Mouse (Mus musculus) granulocyte monocyte progenitor cell, adult 5-6 weeks (primary cell): ENCODE results near the gene Ppme1. TPM values are rescaled to one million over a fixed set of nuclear protein-coding genes. Genes with fewer than 3 reads are reported as not detected.

Experiments
- ATAC-seq: replicated peaks from 2 replicates; pipeline ENCODE4 v1.8.0; 2016; ENCODE audit warnings: mild to moderate bottlenecking, moderate TSS enrichment, inconsistent platforms; ENCODE audit not compliant: poor library complexity, severe bottlenecking
- total RNA-seq, 2 experiments: library from RNA; stranded (forward) in 1 of 2; stranded (reverse) in 1 of 2; fragments of 200-712, 200-1000 nt in 1 of 2; fragments of >200 nt in 1 of 2; fragmentation: Nextera tagmentation in 1 of 2; gene quantifications; 2 replicates each; pipeline ENCODE4 v1.2.3; 2014 to 2017

Gene Ppme1
- total RNA-seq, 2 experiments from 2014 or later = 27.0 to 71.7 TPM

- ATAC-seq = no peak
Measured at GRCm38 (mm10) chr7:100328636-100329035, 43.5 kb downstream of the Ppme1 start.

DNA sequence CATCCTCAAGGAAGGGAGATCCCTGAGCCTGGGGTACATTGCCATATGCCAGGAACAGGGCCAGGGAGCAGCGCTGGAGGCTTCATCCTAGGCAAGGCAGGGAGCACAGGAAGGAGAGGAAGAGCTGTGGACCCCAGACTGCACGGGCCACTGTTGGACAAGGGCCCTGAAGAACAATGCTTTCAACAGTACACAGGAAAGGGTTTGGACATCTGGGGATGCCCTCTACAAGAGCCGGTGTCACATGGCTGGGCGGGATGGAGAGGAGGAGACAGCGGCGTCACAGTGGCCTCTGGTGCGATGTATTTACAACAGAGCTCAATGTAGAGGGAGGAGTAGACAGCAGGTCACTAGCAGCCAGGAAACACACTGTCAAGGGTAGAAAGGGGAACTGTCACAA lies 44.6 kb downstream of the Ppme1 start:
- no peak for ATAC-seq

GRCm38 (mm10) chr7:100325482-100325881 lies 46.6 kb downstream of the Ppme1 start:
- no peak for ATAC-seq

GRCm38 (mm10) chr7:100323721-100324120 lies 48.4 kb downstream of the Ppme1 start:
- ATAC-seq = no peak

- no peak for ATAC-seq
Measured at GRCm38 (mm10) chr7:100317534-100317933, 54.6 kb downstream of the Ppme1 start.

DNA sequence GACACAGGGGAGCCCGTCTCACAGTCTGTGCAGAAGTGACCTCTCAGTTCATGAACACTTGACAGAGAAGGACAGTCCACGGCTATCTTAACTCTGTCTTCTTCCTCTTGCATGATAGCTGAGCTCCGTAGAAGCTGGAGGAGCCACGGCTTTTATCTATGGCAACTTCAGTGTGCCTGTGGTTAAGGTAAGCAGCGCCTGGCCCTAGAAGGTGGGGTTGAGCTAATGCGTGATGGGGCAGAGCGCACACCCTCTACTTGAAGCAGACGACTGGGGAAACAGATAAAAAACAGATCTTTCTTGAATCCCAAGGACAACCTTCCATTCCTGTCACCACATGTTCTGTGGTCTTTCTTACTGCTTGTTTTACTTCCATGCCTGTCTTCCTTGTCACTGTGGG lies 55.2 kb downstream of the Ppme1 start:
- ATAC-seq = no peak

GRCm38 (mm10) chr7:100312716-100313115 lies 59.4 kb downstream of the Ppme1 start:
- ATAC-seq = no peak

GRCm38 (mm10) chr7:100310290-100310689 lies 61.8 kb downstream of the Ppme1 start:
- ATAC-seq = no peak

DNA sequence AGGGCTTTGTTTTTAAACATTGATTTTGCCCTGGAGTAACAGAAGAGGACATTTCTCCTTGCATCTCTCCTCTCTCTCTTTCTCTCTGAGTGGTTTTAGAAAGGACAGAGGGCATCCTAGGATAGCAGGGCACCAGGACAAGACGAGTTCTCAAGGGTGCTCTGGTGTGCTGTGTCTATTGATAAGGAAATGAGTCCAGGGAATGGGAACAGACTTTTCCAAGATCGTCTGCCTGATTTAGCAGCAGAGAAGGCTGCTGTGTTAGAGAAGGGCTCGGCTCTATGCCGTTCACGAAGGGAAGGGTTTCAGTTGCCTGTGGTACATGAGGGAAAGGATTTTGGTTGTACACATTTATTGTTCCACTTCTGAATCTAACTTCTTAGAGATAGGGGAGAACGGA lies 62.4 kb downstream of the Ppme1 start:
- no peak for ATAC-seq

GRCm38 (mm10) chr7:100309216-100309615 lies 62.9 kb downstream of the Ppme1 start:
- no peak for ATAC-seq

DNA sequence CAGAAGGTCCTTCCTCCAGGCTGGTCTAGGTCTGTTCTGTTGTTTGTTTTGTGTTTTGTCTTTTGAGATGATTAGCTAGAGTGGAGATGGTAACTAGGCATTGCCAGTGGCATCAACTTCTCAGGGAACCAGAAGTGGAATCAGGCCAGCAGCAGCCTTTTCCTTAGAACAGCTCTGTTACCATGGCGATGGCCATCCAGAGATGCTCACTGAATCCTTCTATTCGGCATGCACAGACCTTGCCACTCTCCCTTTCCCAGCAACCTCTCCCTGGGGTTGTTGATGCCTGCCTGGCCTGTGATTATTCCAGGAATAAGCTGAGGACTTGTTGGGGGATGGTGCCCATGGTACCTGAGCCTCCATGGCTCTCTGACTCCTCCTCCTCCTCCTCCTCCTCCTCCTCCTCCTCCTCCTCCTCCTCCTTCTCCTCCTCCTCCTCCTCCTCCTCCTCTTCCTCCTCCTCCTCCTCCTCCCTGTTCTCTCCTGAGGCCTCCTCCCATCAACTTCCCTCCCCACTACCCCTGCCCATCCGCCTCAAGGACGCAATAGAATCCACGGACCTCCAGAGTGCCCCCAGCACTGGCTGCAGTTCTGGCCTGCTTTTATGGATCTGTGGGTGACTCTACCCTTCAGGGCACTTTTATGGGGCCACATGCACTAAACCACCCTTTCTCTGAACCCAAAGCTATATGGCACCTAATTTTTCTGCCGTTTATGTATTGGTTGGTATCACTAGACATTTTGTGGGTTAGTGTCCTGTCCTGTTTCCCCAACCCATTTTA lies 64.0 kb downstream of the Ppme1 start:
- ATAC-seq = no peak

DNA sequence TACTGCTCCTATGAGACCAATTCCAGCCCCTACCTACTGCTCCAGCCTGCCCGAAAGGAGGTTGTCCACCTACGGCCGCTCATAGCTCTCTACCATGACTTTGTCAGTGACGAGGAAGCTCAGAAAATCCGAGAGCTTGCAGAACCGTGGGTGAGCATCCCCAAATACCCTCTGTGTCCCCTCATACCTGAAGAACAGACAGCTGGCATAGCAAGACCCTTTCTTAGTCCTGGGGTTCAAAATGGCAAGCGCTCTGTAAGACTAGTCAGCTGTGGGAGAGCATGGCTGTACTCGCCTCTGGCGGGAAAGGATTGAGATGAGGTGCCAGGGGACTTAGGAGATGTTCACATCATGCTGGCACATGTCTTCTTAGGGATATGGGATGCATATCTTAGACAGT lies 66.2 kb downstream of the Ppme1 start:
- ATAC-seq = no peak

GRCm38 (mm10) chr7:100302316-100302715 lies 69.8 kb downstream of the Ppme1 start:
- ATAC-seq = no peak

GRCm38 (mm10) chr7:100301390-100301789 lies 70.7 kb downstream of the Ppme1 start:
- no peak for ATAC-seq

GRCm38 (mm10) chr7:100298861-100299510 lies 73.1 kb downstream of the Ppme1 start:
- no peak for ATAC-seq

GRCm38 (mm10) chr7:100296699-100297098 lies 75.4 kb downstream of the Ppme1 start:
- ATAC-seq = no peak

DNA sequence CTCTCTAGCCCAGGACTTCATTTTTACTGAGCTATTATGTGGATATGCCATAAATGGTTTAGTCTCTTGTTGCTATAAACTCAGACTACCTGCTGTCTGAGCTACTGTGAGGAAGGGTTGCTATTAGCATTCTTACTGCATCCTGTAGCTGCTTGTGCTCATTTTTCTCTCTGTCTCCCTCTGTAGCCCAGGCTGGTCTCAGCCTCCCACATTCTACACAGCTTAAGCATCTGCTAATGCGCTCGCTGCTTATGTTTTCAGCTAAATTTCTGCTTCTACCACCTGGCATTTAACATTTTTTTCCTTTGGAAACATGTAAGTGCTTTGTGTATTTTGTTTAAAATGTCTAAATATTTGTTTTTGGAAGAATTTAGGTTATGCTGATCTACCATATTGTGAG lies 76.4 kb downstream of the Ppme1 start:
- ATAC-seq = no peak

DNA sequence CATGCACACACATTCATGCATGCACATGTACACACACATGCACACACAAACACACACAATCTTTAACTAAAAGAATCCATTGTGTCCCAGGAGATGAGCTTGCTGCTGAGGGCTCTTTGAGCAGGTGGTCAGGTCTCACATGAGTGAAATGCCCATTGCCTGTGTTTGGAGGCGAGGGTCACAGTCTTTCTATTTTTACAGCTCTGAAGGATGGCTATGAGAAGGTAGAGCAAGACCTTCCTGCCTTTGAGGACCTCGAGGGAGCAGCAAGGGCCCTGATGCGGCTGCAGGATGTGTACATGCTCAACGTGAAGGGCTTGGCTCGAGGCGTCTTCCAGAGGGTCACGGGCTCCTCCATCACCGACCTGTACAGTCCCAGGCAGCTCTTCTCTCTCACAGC lies 78.6 kb downstream of the Ppme1 start:
- no peak for ATAC-seq

- ATAC-seq = no peak
Measured at GRCm38 (mm10) chr7:100288622-100289021, 83.5 kb downstream of the Ppme1 start.

DNA sequence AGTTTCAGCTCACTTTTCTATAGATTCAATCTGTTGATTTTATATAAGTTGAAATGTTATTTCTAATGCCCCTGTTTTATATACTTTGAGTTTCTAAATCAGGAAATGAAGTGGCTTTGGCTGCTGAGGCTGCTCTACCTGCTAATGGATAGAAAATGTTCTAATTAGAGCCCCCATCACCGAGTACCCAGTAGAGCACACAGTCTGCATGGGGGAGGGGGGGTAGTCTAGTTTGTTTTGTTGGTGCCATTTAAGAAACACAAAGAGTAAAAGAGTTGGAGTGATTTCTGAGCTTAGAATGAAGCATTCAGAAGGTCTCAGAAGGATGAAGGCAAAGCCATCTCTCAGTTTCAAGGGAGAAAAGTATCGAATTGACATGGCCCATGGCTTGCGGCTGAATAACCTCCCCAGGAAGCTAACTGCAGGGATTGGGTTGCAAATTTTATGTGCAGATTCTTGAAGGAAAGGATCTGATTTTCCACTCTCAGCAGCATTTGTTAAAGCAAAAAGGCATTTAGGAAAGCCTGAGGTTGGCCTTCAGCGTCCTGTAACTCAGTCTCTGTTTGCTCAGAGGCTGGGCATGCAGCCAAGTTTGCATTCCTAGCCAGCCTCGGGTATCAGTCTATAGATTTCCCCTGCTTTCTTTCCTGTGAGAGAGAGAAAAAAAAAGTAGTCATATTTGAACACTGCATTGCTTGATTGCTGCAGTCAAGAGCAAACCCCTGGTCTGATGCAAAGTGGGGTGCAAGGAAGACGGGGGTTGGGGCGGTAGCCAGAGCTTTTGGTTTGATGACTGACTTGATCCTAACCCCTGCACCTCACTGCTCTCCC lies 84.1 kb downstream of the Ppme1 start:
- ATAC-seq = no peak

DNA sequence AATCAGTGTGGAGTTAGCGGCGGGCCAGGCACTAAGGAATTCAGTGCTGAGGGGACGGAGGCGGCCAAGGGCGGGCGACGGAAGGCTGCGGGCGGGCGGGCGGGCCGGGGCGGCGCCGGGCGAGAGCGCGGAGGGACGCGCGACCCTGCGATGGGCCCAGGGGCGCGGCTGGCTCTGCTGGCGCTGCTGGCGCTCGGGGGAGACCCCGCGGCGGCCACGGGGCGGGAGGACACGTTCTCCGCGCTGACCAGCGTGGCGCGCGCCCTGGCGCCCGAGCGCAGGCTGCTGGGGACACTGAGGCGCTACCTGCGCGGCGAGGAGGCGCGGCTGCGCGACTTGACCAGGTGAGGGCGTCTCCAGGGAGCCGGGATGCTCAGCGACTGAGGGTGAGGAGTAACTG lies 86.7 kb downstream of the Ppme1 start, which contains the start of gene P4ha3:
P4ha3 (plus strand) TSS at position 138 of the 400 bp plus-strand sequence.
- ATAC-seq = no peak
